ENCODE assay signal across 8 mouse cellular contexts in genomic region chr1:36308451-36308901, GRCm38 (mm10). TPM values are rescaled to one million over a fixed set of nuclear protein-coding genes. Genes with fewer than 3 reads are reported as not detected.
DNase-seq lines count a peak whose midpoint lies in the region; ATAC-seq and TF ChIP-seq lines count a peak whose summit lies in the region.

No protein-coding gene starts in this region.

- H3K9ac ChIP-seq in embryonic facial prominence, embryonic 15.5 days: peak overlapping the region; percentile 51; the same call in 1 of the 2 replicates
- peak overlapping the region; percentile 49 for H3K9ac ChIP-seq in intestine, embryonic 14.5 days (ENCODE audit: low read length)

- TF ChIP-seq CTCF in spleen, adult 2 months (IDR thresholded peaks at IDR 0.05; ENCODE audit: extremely low read depth, insufficient read depth, insufficient read length, insufficient replicate concordance): no peak

- TF ChIP-seq POLR2A in spleen, adult 2 months (IDR thresholded peaks at IDR 0.05; ENCODE audit: low read depth, low read length): no peak

- ATAC-seq in embryonic facial prominence, embryonic 15.5 days (ENCODE audit: insufficient number of reproducible peaks, low FRiP score, low TSS enrichment, low read depth): no peak
- ATAC-seq in intestine, embryonic 14.5 days (replicated peaks; ENCODE audit: low FRiP score, low TSS enrichment, low read depth): no peak
- peak; percentile 5; the same call in 1 of the 2 replicates for ATAC-seq in megakaryocyte progenitor cell, adult 5-6 weeks (replicated peaks; ENCODE audit: poor library complexity)

- H3K4me1 ChIP-seq in spleen, adult 2 months (ENCODE audit: control insufficient read depth, insufficient read depth, insufficient read length): peaks cover 15% of the 10 kb centered on the region
- H3K4me1 ChIP-seq in embryonic facial prominence, embryonic 15.5 days: peaks cover 36% of the 10 kb centered on the region
- peaks cover 6% of the 10 kb centered on the region for H3K4me1 ChIP-seq in intestine, embryonic 14.5 days (replicated peaks; ENCODE audit: control insufficient read depth, insufficient read depth, low read length)

- H3K36me3 ChIP-seq in spleen, adult 2 months (ENCODE audit: control insufficient read depth, insufficient read depth, low read length): peaks cover 1% of the 10 kb centered on the region; the same call in 1 of the 2 replicates
- H3K36me3 ChIP-seq in embryonic facial prominence, embryonic 15.5 days: no peaks in the 10 kb centered on the region
- no peaks in the 10 kb centered on the region for H3K36me3 ChIP-seq in intestine, embryonic 14.5 days (ENCODE audit: control insufficient read depth, insufficient read depth, low read length)

- peak overlapping the region; percentile 89 for H3K4me3 ChIP-seq in spleen, adult 2 months (ENCODE audit: extremely low read depth, insufficient read depth, insufficient read length)
- peak overlapping the region; percentile 71 for H3K4me3 ChIP-seq in embryonic facial prominence, embryonic 15.5 days (replicated peaks)
- peak overlapping the region; percentile 55 for H3K4me3 ChIP-seq in intestine, embryonic 14.5 days (ENCODE audit: low read depth, low read length)

- peak overlapping the region; percentile 100 for H3K27ac ChIP-seq in spleen, adult 2 months (ENCODE audit: insufficient read depth, low read length)
- peak overlapping the region; percentile 88; the same call in 1 of the 2 replicates for H3K27ac ChIP-seq in embryonic facial prominence, embryonic 15.5 days (replicated peaks)
- H3K27ac ChIP-seq in intestine, embryonic 14.5 days (ENCODE audit: low read depth): no peak overlapping the region

- peak overlapping the region; percentile 91 for H3K4me2 ChIP-seq in embryonic facial prominence, embryonic 15.5 days (replicated peaks)
- peak overlapping the region; percentile 93 for H3K4me2 ChIP-seq in intestine, embryonic 14.5 days (ENCODE audit: low read length)

- no peak for DNase-seq in spleen, adult 2 months (ENCODE audit: low read depth in 1 of 2, low spot score in 2 of 2)
- no peak for DNase-seq in spleen, postnatal 14 days (ENCODE audit: low spot score in 2 of 2)
- DNase-seq in intestine, embryonic 14.5 days (ENCODE audit: low spot score): no peak
- DNase-seq in thymus, postnatal 0 days (ENCODE audit: low spot score): peak; percentile 34
- no peak for DNase-seq in adrenal gland, postnatal 36 days
- DNase-seq in right cerebral cortex, adult 2 months (ENCODE audit: low spot score in 2 of 2): no peak

- no peaks in the 10 kb centered on the region for H3K27me3 ChIP-seq in spleen, adult 2 months (ENCODE audit: control insufficient read depth, insufficient read depth, low read length)
- H3K27me3 ChIP-seq in embryonic facial prominence, embryonic 15.5 days: peaks cover 8% of the 10 kb centered on the region; the same call in 1 of the 2 replicates
- peaks cover 25% of the 10 kb centered on the region for H3K27me3 ChIP-seq in intestine, embryonic 14.5 days (replicated peaks; ENCODE audit: control insufficient read depth, insufficient read depth, low read length)

- WGBS in spleen, adult 2 months: 2% methylated on average over 12 of the region's 12 CpGs
- WGBS in embryonic facial prominence, embryonic 15.5 days: 5% methylated on average over 12 of the region's 12 CpGs
- WGBS in intestine, embryonic 14.5 days: 7% methylated on average over 12 of the region's 12 CpGs

- H3K9me3 ChIP-seq in embryonic facial prominence, embryonic 15.5 days (replicated peaks): no peaks in the 10 kb centered on the region
- no peaks in the 10 kb centered on the region for H3K9me3 ChIP-seq in intestine, embryonic 14.5 days (ENCODE audit: control insufficient read depth, low read length)

RNA-seq across cellular contexts. Expression of gene Arid5a, which starts 0.9 kb away (rescaled TPM):
- 29.6 and 39.6 TPM in 2 replicates for polyA plus RNA-seq in spleen, adult 2 months (2012; rRNA removed)
- 15.5 and 16.1 TPM in 2 replicates for polyA plus RNA-seq in embryonic facial prominence, embryonic 15.5 days (2015; fragmentation: Nextera tagmentation; extraction: Ambion mirVana)
- 2.2 and 3.2 TPM in 2 replicates for polyA plus RNA-seq in intestine, embryonic 14.5 days (2014; fragmentation: Nextera tagmentation; extraction: Ambion mirVana)
- 13.2 and 13.8 TPM in 2 replicates for total RNA-seq in megakaryocyte progenitor cell, adult 5-6 weeks (2015)
- 24.9 and 29.5 TPM in 2 replicates for total RNA-seq in megakaryocyte progenitor cell, adult 5-6 weeks (2017)
- 34.9 and 35.4 TPM in 2 replicates for polyA plus RNA-seq in thymus, postnatal 0 days (2015; fragmentation: Nextera tagmentation; extraction: Ambion mirVana)
- 1 to 10 TPM; 4.2 to 6.9 TPM for total RNA-seq in adrenal gland, postnatal 36 days (2021)

RNA-seq across cellular contexts. Expression of gene Neurl3, which starts 34.0 kb away (rescaled TPM):
- polyA plus RNA-seq in spleen, adult 2 months (2012; rRNA removed): 66.0 and 80.9 TPM in 2 replicates
- 1.5 and 2.2 TPM in 2 replicates for polyA plus RNA-seq in embryonic facial prominence, embryonic 15.5 days (2015; fragmentation: Nextera tagmentation; extraction: Ambion mirVana)
- polyA plus RNA-seq in intestine, embryonic 14.5 days (2014; fragmentation: Nextera tagmentation; extraction: Ambion mirVana): 13.4 and 16.2 TPM in 2 replicates
- 8.5 and 11.4 TPM in 2 replicates for total RNA-seq in megakaryocyte progenitor cell, adult 5-6 weeks (2015)
- total RNA-seq in megakaryocyte progenitor cell, adult 5-6 weeks (2017): 14.4 and 15.9 TPM in 2 replicates
- polyA plus RNA-seq in thymus, postnatal 0 days (2015; fragmentation: Nextera tagmentation; extraction: Ambion mirVana): 3.8 and 4.4 TPM in 2 replicates
- total RNA-seq in adrenal gland, postnatal 36 days (2021): 1 to 10 TPM; 6.1 to 6.8 TPM
